Mouse (Mus musculus) lung, postnatal 10 days (tissue): Measurements from ENCODE around the gene Actr2.
A peak's percentile ranks its signal among the peaks of the same experiment; 100 is the strongest.
"Not testable (repeated sequence)": the region's sequence is repeated elsewhere in the genome, so short reads cannot be mapped to it uniquely, and the experiment has no call there.

Experiments
- DNase-seq: peaks from one replicate; pipeline ENCODE4 v3.0.0; 2021

The Actr2 gene

GRCm38 (mm10) chr11:20042106-20042505 lies 70.6 kb downstream of the Actr2 start:
- DNase-seq, result no peak

GRCm38 (mm10) chr11:20041164-20041920 lies 71.4 kb downstream of the Actr2 start:
- DNase-seq, result no peak

- DNase-seq, result peak; percentile 43
Measured at GRCm38 (mm10) chr11:20038723-20039122, 74.0 kb downstream of the Actr2 start.

GRCm38 (mm10) chr11:20037739-20038138 lies 75.0 kb downstream of the Actr2 start:
- DNase-seq, result no peak

- DNase-seq, result no peak
Measured at GRCm38 (mm10) chr11:20035972-20036371, 76.7 kb downstream of the Actr2 start.

- no peak for DNase-seq
Measured at GRCm38 (mm10) chr11:20035343-20035928, 77.3 kb downstream of the Actr2 start.

- no peak for DNase-seq
Measured at GRCm38 (mm10) chr11:20034337-20034947, 78.3 kb downstream of the Actr2 start.

- DNase-seq, result no peak
Measured at GRCm38 (mm10) chr11:20033541-20034160, 79.1 kb downstream of the Actr2 start.

GRCm38 (mm10) chr11:20031536-20031935 lies 81.2 kb downstream of the Actr2 start:
- DNase-seq, result peak; percentile 49

GRCm38 (mm10) chr11:20030973-20031372 lies 81.7 kb downstream of the Actr2 start:
- DNase-seq, result not testable (repeated sequence)

- no peak for DNase-seq
Measured at GRCm38 (mm10) chr11:20029014-20029413, 83.7 kb downstream of the Actr2 start.

- no peak for DNase-seq
Measured at GRCm38 (mm10) chr11:20028396-20028795, 84.3 kb downstream of the Actr2 start.

GRCm38 (mm10) chr11:20027719-20028118 lies 85.0 kb downstream of the Actr2 start:
- no peak for DNase-seq

- peak; percentile 25 for DNase-seq
Measured at GRCm38 (mm10) chr11:20025899-20026298, 86.8 kb downstream of the Actr2 start.

- no peak for DNase-seq
Measured at GRCm38 (mm10) chr11:20022911-20023482, 89.7 kb downstream of the Actr2 start.

- no peak for DNase-seq
Measured at GRCm38 (mm10) chr11:20022462-20022861, 90.3 kb downstream of the Actr2 start.

- DNase-seq, result no peak
Measured at GRCm38 (mm10) chr11:20020720-20021119, 92.0 kb downstream of the Actr2 start.

- DNase-seq, result no peak
Measured at GRCm38 (mm10) chr11:20018905-20019304, 93.8 kb downstream of the Actr2 start.

- DNase-seq, result no peak
Measured at GRCm38 (mm10) chr11:20017937-20018336, 94.8 kb downstream of the Actr2 start.

GRCm38 (mm10) chr11:20013366-20013765 lies 99.3 kb downstream of the Actr2 start:
- DNase-seq, result no peak
